Mouse (Mus musculus): ENCODE results near the gene P2rx5. TPM values are rescaled to one million over a fixed set of nuclear protein-coding genes. Genes with fewer than 3 reads are reported as not detected.

P2rx5 gene
- polyA plus RNA-seq, 1 experiment from 2014 or later: 0.93 TPM

Other genes with a start within 250 kb of the P2rx5 start
- gene Atp2a3, start 199.3 kb upstream of the P2rx5 start, polyA plus RNA-seq (2014; fragmentation: Nextera tagmentation; extraction: Ambion mirVana): 0.43 and 0.74 TPM in 2 replicates
- 0.53 and 0.57 TPM in 2 replicates for gene P2rx1, start 161.3 kb upstream of the P2rx5 start, polyA plus RNA-seq (2014; fragmentation: Nextera tagmentation; extraction: Ambion mirVana)
- gene Camkk1, start 141.4 kb upstream of the P2rx5 start, polyA plus RNA-seq (2014; fragmentation: Nextera tagmentation; extraction: Ambion mirVana): 8.0 and 10.8 TPM in 2 replicates
- gene Ncbp3, start 112.6 kb upstream of the P2rx5 start, polyA plus RNA-seq (2014; fragmentation: Nextera tagmentation; extraction: Ambion mirVana): 5.7 and 6.5 TPM in 2 replicates
- gene Itgae, start 69.8 kb upstream of the P2rx5 start, polyA plus RNA-seq (2014; fragmentation: Nextera tagmentation; extraction: Ambion mirVana): 0.11 and 0.25 TPM in 2 replicates
- gene Haspin, start 22.1 kb upstream of the P2rx5 start, polyA plus RNA-seq (2014; fragmentation: Nextera tagmentation; extraction: Ambion mirVana): 6.5 and 6.6 TPM in 2 replicates
- 140 and 163 TPM in 2 replicates for gene Emc6, start 16.6 kb downstream of the P2rx5 start, polyA plus RNA-seq (2014; fragmentation: Nextera tagmentation; extraction: Ambion mirVana)
- 193 and 203 TPM in 2 replicates for gene Tax1bp3, start 16.7 kb downstream of the P2rx5 start, polyA plus RNA-seq (2014; fragmentation: Nextera tagmentation; extraction: Ambion mirVana)
- gene Ctns, start 38.6 kb downstream of the P2rx5 start, polyA plus RNA-seq (2014; fragmentation: Nextera tagmentation; extraction: Ambion mirVana): 17.6 and 19.7 TPM in 2 replicates
- 1.1 and 1.5 TPM in 2 replicates for gene Shpk, start 39.0 kb downstream of the P2rx5 start, polyA plus RNA-seq (2014; fragmentation: Nextera tagmentation; extraction: Ambion mirVana)
- gene Trpv1, start 73.9 kb downstream of the P2rx5 start, polyA plus RNA-seq (2014; fragmentation: Nextera tagmentation; extraction: Ambion mirVana): 0.09 TPM in 1 of 2 replicates, not detected in the other
- gene Trpv3, start 107.0 kb downstream of the P2rx5 start, polyA plus RNA-seq (2014; fragmentation: Nextera tagmentation; extraction: Ambion mirVana): 0.14 TPM in 1 of 2 replicates, not detected in the other
- gene Aspa, start 169.2 kb downstream of the P2rx5 start, polyA plus RNA-seq (2014; fragmentation: Nextera tagmentation; extraction: Ambion mirVana): 0.74 and 0.91 TPM in 2 replicates
- not detected in 2 replicates for gene Gm49340, start 169.3 kb downstream of the P2rx5 start, polyA plus RNA-seq (2014; fragmentation: Nextera tagmentation; extraction: Ambion mirVana)
- gene Spata22, start 169.3 kb downstream of the P2rx5 start, polyA plus RNA-seq (2014; fragmentation: Nextera tagmentation; extraction: Ambion mirVana): not detected in 2 replicates
- not detected in 2 replicates for gene Olfr20, start 190.4 kb downstream of the P2rx5 start, polyA plus RNA-seq (2014; fragmentation: Nextera tagmentation; extraction: Ambion mirVana)
- gene Olfr376, start 210.8 kb downstream of the P2rx5 start, polyA plus RNA-seq (2014; fragmentation: Nextera tagmentation; extraction: Ambion mirVana): not detected in 2 replicates
- gene Olfr1, start 239.2 kb downstream of the P2rx5 start, polyA plus RNA-seq (2014; fragmentation: Nextera tagmentation; extraction: Ambion mirVana): not detected in 2 replicates

Measured in forebrain, embryonic 14.5 days (tissue).